Mouse (Mus musculus): Measurements from ENCODE around the gene Sept9. TPM values are rescaled to one million over a fixed set of nuclear protein-coding genes. Genes with fewer than 3 reads are reported as not detected.

Sept9 gene
- polyA plus RNA-seq, 1 experiment, result 13.3 TPM

GRCm38 (mm10) chr11:117332242-117333149 is 133.0 kb downstream of the Sept9 start:
- no peak for TF ChIP-seq POLR2A (IDR thresholded peaks at IDR 0.05; ENCODE audit: borderline replicate concordance, insufficient read depth, low read length)
- no peak for TF ChIP-seq CTCF (IDR thresholded peaks at IDR 0.05; ENCODE audit: borderline replicate concordance, insufficient read depth, low read depth, low read length)
- peak; percentile 34 to 42 for DNase-seq
- peaks cover 1% of the 10 kb centered on the region; the same call in 1 of the 2 replicates for H3K27me3 ChIP-seq (ENCODE audit: control insufficient read depth, insufficient read depth, low read length)
- H3K4me3 ChIP-seq (replicated peaks; ENCODE audit: insufficient read depth, low read depth, low read length), result peak overlapping the region; percentile 51
- H3K27ac ChIP-seq (ENCODE audit: insufficient read depth, low read length), result no peak overlapping the region
- peaks cover 6% of the 10 kb centered on the region; the same call in 1 of the 2 replicates for H3K4me1 ChIP-seq (ENCODE audit: control insufficient read depth, insufficient read depth, low read length)
- 15% methylated on average over 37 of the region's 37 CpGs for WGBS

DNA sequence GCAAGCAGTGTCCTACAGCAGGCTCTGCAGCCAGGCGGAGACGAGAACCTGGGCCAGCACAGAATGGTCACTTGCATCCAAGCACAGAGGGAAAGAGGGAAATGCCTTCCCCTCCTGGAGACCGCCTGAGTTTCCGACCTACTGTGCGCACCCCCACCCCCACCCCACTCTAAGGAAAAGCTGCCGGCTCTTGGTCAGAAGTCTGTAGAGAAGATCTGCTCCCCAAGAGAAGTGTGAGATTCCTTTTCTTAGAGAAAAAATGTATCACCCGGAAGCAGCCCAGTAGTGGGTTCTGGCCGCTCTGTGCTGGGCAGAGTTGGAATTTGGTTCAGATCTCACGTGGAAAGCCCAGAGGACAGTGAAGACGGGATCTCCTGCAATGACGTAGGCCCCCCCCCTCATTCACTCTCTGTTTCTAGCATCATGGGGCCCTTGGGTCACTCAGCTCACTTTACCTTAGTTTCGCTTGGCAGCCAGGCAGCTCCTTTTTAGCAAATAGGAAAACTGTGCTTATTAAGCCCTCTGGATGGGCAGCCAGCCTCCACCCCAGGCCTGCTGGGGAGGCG is 133.8 kb downstream of the Sept9 start:
- WGBS, result 80% methylated on average over 13 of the region's 13 CpGs

GRCm38 (mm10) chr11:117334101-117334500 is 134.6 kb downstream of the Sept9 start:
- TF ChIP-seq POLR2A (IDR thresholded peaks at IDR 0.05; ENCODE audit: borderline replicate concordance, insufficient read depth, low read length) (no peak), CTCF (IDR thresholded peaks at IDR 0.05; ENCODE audit: borderline replicate concordance, insufficient read depth, low read depth, low read length) (no peak)
- no peak for DNase-seq
- Histone ChIP-seq H3K4me1 (ENCODE audit: control insufficient read depth, insufficient read depth, low read length) (peaks cover 6% of the 10 kb centered on the region; the same call in 1 of the 2 replicates), H3K4me3 (replicated peaks; ENCODE audit: insufficient read depth, low read depth, low read length) (no peak overlapping the region), H3K27me3 (ENCODE audit: control insufficient read depth, insufficient read depth, low read length) (peaks cover 1% of the 10 kb centered on the region; the same call in 1 of the 2 replicates), H3K27ac (ENCODE audit: insufficient read depth, low read length) (no peak overlapping the region)
- WGBS, result 85% methylated on average over 6 of the region's 6 CpGs

More for the DNA sequence above, 133.8 kb downstream of the Sept9 start:
- Histone ChIP-seq H3K27me3 (ENCODE audit: control insufficient read depth, insufficient read depth, low read length) (peaks cover 1% of the 10 kb centered on the region; the same call in 1 of the 2 replicates), H3K4me1 (ENCODE audit: control insufficient read depth, insufficient read depth, low read length) (peaks cover 6% of the 10 kb centered on the region; the same call in 1 of the 2 replicates), H3K27ac (ENCODE audit: insufficient read depth, low read length) (no peak overlapping the region), H3K4me3 (replicated peaks; ENCODE audit: insufficient read depth, low read depth, low read length) (no peak overlapping the region)
- no peak for DNase-seq
- TF ChIP-seq POLR2A (IDR thresholded peaks at IDR 0.05; ENCODE audit: borderline replicate concordance, insufficient read depth, low read length) (no peak), CTCF (IDR thresholded peaks at IDR 0.05; ENCODE audit: borderline replicate concordance, insufficient read depth, low read depth, low read length) (no peak)

GRCm38 (mm10) chr11:117335146-117335545 is 135.7 kb downstream of the Sept9 start:
- DNase-seq, result no peak
- H3K27me3 ChIP-seq (ENCODE audit: control insufficient read depth, insufficient read depth, low read length), result peaks cover 1% of the 10 kb centered on the region; the same call in 1 of the 2 replicates
- 94% methylated on average over 2 of the region's 2 CpGs for WGBS
- no peak overlapping the region for H3K4me3 ChIP-seq (replicated peaks; ENCODE audit: insufficient read depth, low read depth, low read length)
- peaks cover 6% of the 10 kb centered on the region; the same call in 1 of the 2 replicates for H3K4me1 ChIP-seq (ENCODE audit: control insufficient read depth, insufficient read depth, low read length)
- no peak overlapping the region for H3K27ac ChIP-seq (ENCODE audit: insufficient read depth, low read length)
- TF ChIP-seq POLR2A (IDR thresholded peaks at IDR 0.05; ENCODE audit: borderline replicate concordance, insufficient read depth, low read length) (no peak), CTCF (IDR thresholded peaks at IDR 0.05; ENCODE audit: borderline replicate concordance, insufficient read depth, low read depth, low read length) (no peak)

GRCm38 (mm10) chr11:117336081-117336788 is 136.8 kb downstream of the Sept9 start:
- WGBS, result 93% methylated on average over 7 of the region's 7 CpGs
- no peak overlapping the region for H3K4me3 ChIP-seq (replicated peaks; ENCODE audit: insufficient read depth, low read depth, low read length)
- peaks cover 6% of the 10 kb centered on the region; the same call in 1 of the 2 replicates for H3K4me1 ChIP-seq (ENCODE audit: control insufficient read depth, insufficient read depth, low read length)
- TF ChIP-seq POLR2A (IDR thresholded peaks at IDR 0.05; ENCODE audit: borderline replicate concordance, insufficient read depth, low read length) (no peak), CTCF (IDR thresholded peaks at IDR 0.05; ENCODE audit: borderline replicate concordance, insufficient read depth, low read depth, low read length) (no peak)
- no peak overlapping the region for H3K27ac ChIP-seq (ENCODE audit: insufficient read depth, low read length)
- peaks cover 1% of the 10 kb centered on the region; the same call in 1 of the 2 replicates for H3K27me3 ChIP-seq (ENCODE audit: control insufficient read depth, insufficient read depth, low read length)
- no peak for DNase-seq

GRCm38 (mm10) chr11:117337749-117338148 is 138.3 kb downstream of the Sept9 start:
- DNase-seq, result no peak
- Histone ChIP-seq H3K27me3 (ENCODE audit: control insufficient read depth, insufficient read depth, low read length) (no peaks in the 10 kb centered on the region; the same call in 1 of the 2 replicates), H3K4me3 (replicated peaks; ENCODE audit: insufficient read depth, low read depth, low read length) (no peak overlapping the region), H3K4me1 (ENCODE audit: control insufficient read depth, insufficient read depth, low read length) (no peaks in the 10 kb centered on the region), H3K27ac (ENCODE audit: insufficient read depth, low read length) (no peak overlapping the region)
- TF ChIP-seq POLR2A (IDR thresholded peaks at IDR 0.05; ENCODE audit: borderline replicate concordance, insufficient read depth, low read length) (no peak), CTCF (IDR thresholded peaks at IDR 0.05; ENCODE audit: borderline replicate concordance, insufficient read depth, low read depth, low read length) (no peak)
- 92% methylated on average over 9 of the region's 9 CpGs for WGBS

DNA sequence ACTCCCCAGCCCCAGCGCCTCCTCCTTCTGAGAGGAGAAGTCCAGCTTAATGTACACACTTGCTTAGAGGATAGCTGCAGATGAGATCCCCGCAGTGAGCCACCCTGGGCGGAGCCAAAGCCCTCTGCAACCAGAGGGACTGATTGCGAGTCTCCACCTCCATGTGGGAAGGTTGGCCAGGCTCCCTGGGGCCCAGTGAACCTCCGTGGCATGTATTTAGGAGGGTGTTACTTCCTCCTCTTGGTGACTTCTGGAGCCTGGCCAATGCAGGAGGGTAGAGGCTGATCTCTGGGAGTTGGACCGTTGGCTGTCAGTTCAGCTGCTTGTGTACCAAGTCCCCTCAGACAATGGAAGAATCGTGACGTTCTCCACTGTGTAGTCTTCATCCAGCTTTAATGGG is 139.0 kb downstream of the Sept9 start:
- H3K27me3 ChIP-seq (ENCODE audit: control insufficient read depth, insufficient read depth, low read length), result no peaks in the 10 kb centered on the region
- TF ChIP-seq POLR2A (IDR thresholded peaks at IDR 0.05; ENCODE audit: borderline replicate concordance, insufficient read depth, low read length) (no peak), CTCF (IDR thresholded peaks at IDR 0.05; ENCODE audit: borderline replicate concordance, insufficient read depth, low read depth, low read length) (no peak)
- 54% methylated on average over 8 of the region's 8 CpGs for WGBS
- no peak overlapping the region for H3K27ac ChIP-seq (ENCODE audit: insufficient read depth, low read length)
- DNase-seq, result no peak
- H3K4me3 ChIP-seq (replicated peaks; ENCODE audit: insufficient read depth, low read depth, low read length), result no peak overlapping the region
- no peaks in the 10 kb centered on the region for H3K4me1 ChIP-seq (ENCODE audit: control insufficient read depth, insufficient read depth, low read length)

All from cerebellum, adult 2 months (tissue).